Mouse (Mus musculus): Measurements from ENCODE around the gene Ppp1r35.

- peak; percentile 72 for TF ChIP-seq CTCF (IDR thresholded peaks at IDR 0.05; ENCODE audit: control insufficient read depth, insufficient read depth, low read length)
- TF ChIP-seq POLR2A (IDR thresholded peaks at IDR 0.05; ENCODE audit: borderline replicate concordance, control insufficient read depth, low read depth, low read length), result peak; percentile 84; the same call in 1 of the 2 replicates
Observed at GRCm38 (mm10) chr5:137787151-137787928, 8.7 kb downstream of the Ppp1r35 start, which contains the start of the genes Mepce and Zcwpw1.

All from bone marrow, adult 2 months (tissue).